Comparison of ENCODE assay signal across 7 mouse cellular contexts in the genomic region with DNA sequence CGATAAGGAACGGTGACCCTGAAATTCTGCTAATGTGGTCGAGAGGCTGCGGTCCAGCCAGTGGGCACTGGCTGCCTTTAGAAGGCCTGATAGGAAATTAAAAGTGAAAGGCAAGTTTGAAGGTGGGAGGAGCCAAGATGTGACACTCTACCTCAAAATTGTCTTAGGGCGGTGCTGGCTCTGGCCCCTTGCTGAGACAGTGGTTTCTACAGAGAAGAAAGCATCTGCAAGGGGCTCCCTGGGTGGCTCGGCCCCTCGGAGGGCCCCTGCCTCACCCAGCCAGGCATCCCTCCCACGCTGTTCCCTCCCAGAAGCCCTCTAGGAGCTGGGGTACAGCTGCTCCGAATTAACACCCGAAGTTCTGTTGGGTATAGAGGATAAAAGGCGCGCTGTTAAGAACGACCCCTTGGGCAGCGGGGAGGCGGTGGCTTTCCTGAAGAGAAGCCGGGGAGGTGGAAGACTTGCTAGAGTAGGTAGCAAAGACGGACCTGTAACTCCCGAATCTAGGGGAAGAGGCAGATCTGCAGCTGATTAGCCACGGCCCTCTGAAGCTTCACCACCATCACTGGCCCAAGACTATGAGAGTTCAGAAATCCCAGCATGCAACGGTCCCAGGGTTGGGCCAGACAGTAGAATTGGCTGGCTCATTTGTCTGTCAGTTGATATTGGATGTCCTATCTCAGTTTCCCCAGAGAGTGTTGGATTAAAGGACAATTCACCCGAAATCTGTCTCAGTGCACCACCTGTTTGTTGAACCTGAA.
DNase-seq lines count a peak whose midpoint lies in the region; ATAC-seq lines count a peak whose summit lies in the region.

No protein-coding gene starts in this region.

- no peak overlapping the region for H3K27ac ChIP-seq in brown adipose tissue, adult 24 weeks (replicated peaks; ENCODE audit: low read depth, low read length)
- H3K27ac ChIP-seq in limb, embryonic 13.5 days: no peak overlapping the region

- 17% methylated on average over 21 of the region's 21 CpGs for WGBS in limb, embryonic 13.5 days

- 0 out of 2 replicates have a peak, but pooled peaks cover 10% of the 10 kb centered on the region for H3K9me3 ChIP-seq in limb, embryonic 13.5 days

- no peaks in the 10 kb centered on the region for H3K36me3 ChIP-seq in limb, embryonic 13.5 days
- no peaks in the 10 kb centered on the region for H3K36me3 ChIP-seq in splenic B cell, adult 2 months (ENCODE audit: control insufficient read depth, insufficient read depth, low read length, poor library complexity, severe bottlenecking)

- peak overlapping the region; percentile 39 for H3K9ac ChIP-seq in limb, embryonic 13.5 days

- peak overlapping the region; percentile 63 for H3K4me3 ChIP-seq in brown adipose tissue, adult 24 weeks (ENCODE audit: insufficient read depth, low read depth, low read length)
- H3K4me3 ChIP-seq in limb, embryonic 13.5 days: peak overlapping the region; percentile 22

- peak overlapping the region; percentile 62 for H3K4me2 ChIP-seq in limb, embryonic 13.5 days (replicated peaks)

- no peaks in the 10 kb centered on the region for H3K4me1 ChIP-seq in brown adipose tissue, adult 24 weeks (ENCODE audit: control insufficient read depth, insufficient read depth, insufficient read length, low read length)
- H3K4me1 ChIP-seq in limb, embryonic 13.5 days: peaks cover 16% of the 10 kb centered on the region

- DNase-seq in lung, adult 18-20 months: peak; percentile 4 to 8
- DNase-seq in lung, postnatal 4 days: no peak
- DNase-seq in splenic B cell, adult 2 months (ENCODE audit: low read depth, low spot score): peak; percentile 9
- DNase-seq in cerebellum, postnatal 36 days: no peak
- DNase-seq in urinary bladder, postnatal 4 days (ENCODE audit: low spot score in 2 of 2): no peak

- no peaks in the 10 kb centered on the region for H3K27me3 ChIP-seq in limb, embryonic 13.5 days
- no peaks in the 10 kb centered on the region for H3K27me3 ChIP-seq in splenic B cell, adult 2 months (ENCODE audit: control insufficient read depth, insufficient read depth, low read length, poor library complexity, severe bottlenecking)

- peak; percentile 68 for ATAC-seq in limb, embryonic 13.5 days (ENCODE audit: low FRiP score, low read depth)

Comparison
In these comparisons a context has a peak if more than half of its experiments do, and no peak if none do; other contexts are left out.
1. DNase-seq: peak in lung, adult 18-20 months (2 of 2) and splenic B cell, adult 2 months (single experiment); none in lung, postnatal 4 days (0 of 2), cerebellum, postnatal 36 days (0 of 2) and urinary bladder, postnatal 4 days (0 of 2).